Mouse (Mus musculus) midbrain, embryonic 13.5 days (tissue): ENCODE results near the gene Rnf103. TPM values are rescaled to one million over a fixed set of nuclear protein-coding genes. Genes with fewer than 3 reads are reported as not detected.
"Not testable (repeated sequence)": the region's sequence is repeated elsewhere in the genome, so short reads cannot be mapped to it uniquely, and the experiment has no call there.

Experiments used
- ATAC-seq: fragments of 200-750 bp; cut with Nextera tagmentation; 2 replicates; pipeline ENCODE4 v1.8.0; 2017; ENCODE audit warnings: mild to moderate bottlenecking, moderate TSS enrichment, moderate library complexity
- H3K27ac ChIP-seq: fragments of 300-500 bp; sonication (generic); 2 replicates; pipeline ENCODE4 v1.5.1; 2015; ENCODE audit warnings: inconsistent platforms, mild to moderate bottlenecking, moderate library complexity
- H3K27me3 ChIP-seq: fragments of 300-500 bp; sonication (generic); 2 replicates; pipeline ENCODE4 v1.6.1; 2015; ENCODE audit warnings: mild to moderate bottlenecking, inconsistent platforms
- H3K36me3 ChIP-seq: fragments of 300-500 bp; sonication (generic); 2 replicates; pipeline ENCODE4 v1.6.1; 2015; ENCODE audit warnings: mild to moderate bottlenecking, inconsistent platforms
- H3K4me1 ChIP-seq: fragments of 300-500 bp; sonication (generic); replicated peaks from 2 replicates; pipeline ENCODE4 v1.6.1; 2015; ENCODE audit warnings: inconsistent platforms
- H3K4me2 ChIP-seq: fragments of 300-500 bp; sonication (generic); replicated peaks from 2 replicates; pipeline ENCODE4 v1.6.1; 2015; ENCODE audit warnings: moderate library complexity, mild to moderate bottlenecking, inconsistent platforms
- H3K4me3 ChIP-seq: fragments of 300-500 bp; sonication (generic); replicated peaks from 2 replicates; pipeline ENCODE4 v1.5.1; 2015; ENCODE audit warnings: mild to moderate bottlenecking, inconsistent platforms
- H3K9ac ChIP-seq: fragments of 300-500 bp; sonication (generic); replicated peaks from 2 replicates; pipeline ENCODE4 v1.6.1; 2015; ENCODE audit warnings: mild to moderate bottlenecking, inconsistent platforms
- H3K9me3 ChIP-seq: fragments of 300-500 bp; sonication (generic); 2 replicates; pipeline ENCODE4 v1.6.1; 2016; ENCODE audit warnings: mild to moderate bottlenecking, inconsistent platforms
- WGBS: fragments of 180-500 bp; shearing (Covaris S2); methylation state at CpG from one replicate; pipeline ENCODE4 v1.1.7; 2015; 5-methylcytosine and 5-hydroxymethylcytosine counted together
- polyA plus RNA-seq: library from polyadenylated mRNA; unstranded; fragments of >200 nt; fragmentation: Nextera tagmentation; extraction: Ambion mirVana; gene quantifications from 2 replicates; pipeline ENCODE4 v1.2.1, GENCODE M21; 2015

Gene Rnf103
- polyA plus RNA-seq, 1 experiment from 2014 or later, result 22.3 TPM

- 81% methylated on average over 5 of the region's 5 CpGs for WGBS
- Histone ChIP-seq H3K27me3 (no peaks in the 10 kb centered on the region), H3K9ac (no peak overlapping the region), H3K36me3 (no peaks in the 10 kb centered on the region), H3K4me1 (no peaks in the 10 kb centered on the region), H3K9me3 (no peaks in the 10 kb centered on the region), H3K27ac (no peak overlapping the region), H3K4me2 (no peak overlapping the region), H3K4me3 (no peak overlapping the region)
- ATAC-seq, result no peak
These were observed 16.9 kb upstream of the Rnf103 start for GRCm38 (mm10) chr6:71476783-71477182.

- H3K9ac ChIP-seq, H3K9me3 ChIP-seq, H3K4me2 ChIP-seq, H3K27me3 ChIP-seq, H3K36me3 ChIP-seq, ATAC-seq, H3K4me1 ChIP-seq, H3K4me3 ChIP-seq, H3K27ac ChIP-seq: not testable (repeated sequence)
- 94% methylated on average over 10 of the region's 10 CpGs for WGBS
These were observed 14.7 kb upstream of the Rnf103 start for GRCm38 (mm10) chr6:71478816-71479568.

GRCm38 (mm10) chr6:71479588-71479987 lies 14.1 kb upstream of the Rnf103 start:
- not testable (repeated sequence) for H3K36me3 ChIP-seq, H3K27me3 ChIP-seq, H3K4me1 ChIP-seq, H3K9ac ChIP-seq, H3K27ac ChIP-seq, H3K4me2 ChIP-seq, H3K9me3 ChIP-seq, ATAC-seq, H3K4me3 ChIP-seq
- 95% methylated on average over 2 of the region's 2 CpGs for WGBS

- Histone ChIP-seq H3K9ac (no peak overlapping the region), H3K36me3 (no peaks in the 10 kb centered on the region), H3K9me3 (no peaks in the 10 kb centered on the region), H3K4me2 (no peak overlapping the region), H3K4me3 (no peak overlapping the region), H3K27ac (no peak overlapping the region), H3K4me1 (no peaks in the 10 kb centered on the region), H3K27me3 (no peaks in the 10 kb centered on the region)
- WGBS, result 96% methylated on average over 1 of the region's 1 CpGs
- ATAC-seq, result no peak
These were observed 13.6 kb upstream of the Rnf103 start for GRCm38 (mm10) chr6:71480136-71480535.

GRCm38 (mm10) chr6:71481136-71481535 lies 12.6 kb upstream of the Rnf103 start:
- H3K9ac ChIP-seq, result no peak overlapping the region
- no peak overlapping the region for H3K27ac ChIP-seq
- H3K4me3 ChIP-seq, result no peak overlapping the region
- no peaks in the 10 kb centered on the region for H3K4me1 ChIP-seq
- H3K9me3 ChIP-seq, result no peaks in the 10 kb centered on the region
- no peaks in the 10 kb centered on the region for H3K36me3 ChIP-seq
- no peak for ATAC-seq
- H3K4me2 ChIP-seq, result no peak overlapping the region
- WGBS, result 51% methylated on average over 7 of the region's 7 CpGs
- no peaks in the 10 kb centered on the region for H3K27me3 ChIP-seq

GRCm38 (mm10) chr6:71485246-71485645 lies 8.4 kb upstream of the Rnf103 start:
- no peaks in the 10 kb centered on the region for H3K4me1 ChIP-seq
- H3K9ac ChIP-seq, result no peak overlapping the region
- H3K4me3 ChIP-seq, result no peak overlapping the region
- 83% methylated on average over 5 of the region's 5 CpGs for WGBS
- no peaks in the 10 kb centered on the region for H3K27me3 ChIP-seq
- H3K27ac ChIP-seq, result no peak overlapping the region
- H3K36me3 ChIP-seq, result no peaks in the 10 kb centered on the region
- H3K4me2 ChIP-seq, result no peak overlapping the region
- H3K9me3 ChIP-seq, result no peaks in the 10 kb centered on the region
- ATAC-seq, result no peak

GRCm38 (mm10) chr6:71486226-71486625 lies 7.5 kb upstream of the Rnf103 start:
- H3K27me3 ChIP-seq, result no peaks in the 10 kb centered on the region
- no peaks in the 10 kb centered on the region for H3K36me3 ChIP-seq
- no peak overlapping the region for H3K27ac ChIP-seq
- H3K9ac ChIP-seq, result no peak overlapping the region
- no peaks in the 10 kb centered on the region for H3K9me3 ChIP-seq
- H3K4me3 ChIP-seq, result no peak overlapping the region
- WGBS, result 79% methylated on average over 2 of the region's 2 CpGs
- no peak for ATAC-seq
- H3K4me1 ChIP-seq, result no peaks in the 10 kb centered on the region
- no peak overlapping the region for H3K4me2 ChIP-seq

- no peak overlapping the region for H3K4me3 ChIP-seq
- no peak for ATAC-seq
- no peaks in the 10 kb centered on the region for H3K27me3 ChIP-seq
- H3K9ac ChIP-seq, result no peak overlapping the region
- 74% methylated on average over 1 of the region's 1 CpGs for WGBS
- H3K9me3 ChIP-seq, result no peaks in the 10 kb centered on the region
- no peaks in the 10 kb centered on the region for H3K4me1 ChIP-seq
- H3K4me2 ChIP-seq, result no peak overlapping the region
- H3K36me3 ChIP-seq, result no peaks in the 10 kb centered on the region
- no peak overlapping the region for H3K27ac ChIP-seq
These were observed 6.8 kb upstream of the Rnf103 start for GRCm38 (mm10) chr6:71486867-71487266.

- H3K27me3 ChIP-seq, result no peaks in the 10 kb centered on the region
These were observed 5.7 kb upstream of the Rnf103 start for GRCm38 (mm10) chr6:71487966-71488365.

GRCm38 (mm10) chr6:71492136-71492535 lies 1.6 kb upstream of the Rnf103 start:
- no peak overlapping the region for H3K27ac ChIP-seq
- peaks cover 17% of the 10 kb centered on the region for H3K4me1 ChIP-seq
- no peak overlapping the region for H3K4me2 ChIP-seq
- H3K9me3 ChIP-seq, result no peaks in the 10 kb centered on the region
- H3K4me3 ChIP-seq, result no peak overlapping the region
- no peaks in the 10 kb centered on the region for H3K36me3 ChIP-seq
- WGBS, result 71% methylated on average over 4 of the region's 4 CpGs
- H3K9ac ChIP-seq, result no peak overlapping the region
- ATAC-seq, result no peak
- H3K27me3 ChIP-seq, result no peaks in the 10 kb centered on the region

More at GRCm38 (mm10) chr6:71487966-71488365, 5.7 kb upstream of the Rnf103 start:
- Histone ChIP-seq H3K27ac (no peak overlapping the region), H3K9ac (no peak overlapping the region), H3K4me3 (no peak overlapping the region), H3K36me3 (no peaks in the 10 kb centered on the region), H3K9me3 (no peaks in the 10 kb centered on the region), H3K4me1 (no peaks in the 10 kb centered on the region), H3K4me2 (no peak overlapping the region)
- WGBS, result 54% methylated on average over 4 of the region's 4 CpGs
- ATAC-seq, result no peak

- ATAC-seq, result no peak
- peak overlapping the region; percentile 72 for H3K4me2 ChIP-seq
- no peaks in the 10 kb centered on the region for H3K9me3 ChIP-seq
- peak overlapping the region; percentile 96 for H3K4me3 ChIP-seq
- peak overlapping the region; percentile 100 for H3K9ac ChIP-seq
- H3K27ac ChIP-seq, result peak overlapping the region; percentile 99
- WGBS, result 22% methylated on average over 19 of the region's 22 CpGs
- peaks cover 20% of the 10 kb centered on the region for H3K4me1 ChIP-seq
- H3K27me3 ChIP-seq, result no peaks in the 10 kb centered on the region
- no peaks in the 10 kb centered on the region for H3K36me3 ChIP-seq
These were observed 679 bp upstream of the Rnf103 start for GRCm38 (mm10) chr6:71492756-71493674.

- Histone ChIP-seq H3K36me3 (no peaks in the 10 kb centered on the region), H3K4me1 (peaks cover 20% of the 10 kb centered on the region), H3K9me3 (no peaks in the 10 kb centered on the region), H3K27me3 (no peaks in the 10 kb centered on the region), H3K9ac (peak overlapping the region; percentile 100), H3K4me2 (peak overlapping the region; percentile 72), H3K27ac (peak overlapping the region; percentile 99), H3K4me3 (peak overlapping the region; percentile 96)
- WGBS, result under 1% methylated on average over 46 of the region's 46 CpGs
- peak; percentile 48 for ATAC-seq
These were observed 787 bp downstream of the Rnf103 start for GRCm38 (mm10) chr6:71494341-71495020.
